Mouse (Mus musculus) midbrain, postnatal 0 days (tissue): ENCODE results near the gene Slc8a1. TPM values are rescaled to one million over a fixed set of nuclear protein-coding genes. Genes with fewer than 3 reads are reported as not detected.

Experiments used
- ATAC-seq: fragments of 200-750 bp; cut with Nextera tagmentation; 2 replicates; pipeline ENCODE4 v1.8.0; 2017; ENCODE audit warnings: moderate number of reproducible peaks, mild to moderate bottlenecking, moderate TSS enrichment, moderate library complexity; ENCODE audit not compliant: low FRiP score
- DNase-seq: peaks from one replicate; pipeline ENCODE4 v3.0.0-alpha.2; 2015; ENCODE audit warnings: low spot score
- H3K27ac ChIP-seq: fragments of 300-500 bp; sonication (generic); 2 replicates; pipeline ENCODE4 v1.5.1; 2014; ENCODE audit warnings: low read depth, mild to moderate bottlenecking, low read length, mixed read lengths
- H3K27me3 ChIP-seq: fragments of 300-500 bp; sonication (generic); 2 replicates; pipeline ENCODE4 v1.6.1; 2014; ENCODE audit warnings: low read length, control low read depth, mixed read lengths; ENCODE audit not compliant: insufficient read depth
- H3K36me3 ChIP-seq: fragments of 300-500 bp; sonication (generic); 2 replicates; pipeline ENCODE4 v1.6.1; 2014; ENCODE audit warnings: low read length, control low read depth, mixed read lengths; ENCODE audit not compliant: insufficient read depth
- H3K4me1 ChIP-seq: fragments of 300-500 bp; sonication (generic); 2 replicates; pipeline ENCODE4 v1.6.1; 2014; ENCODE audit warnings: mild to moderate bottlenecking, control low read depth, antibody characterized with exemption, low read length, mixed read lengths; ENCODE audit not compliant: insufficient read depth
- H3K4me2 ChIP-seq: fragments of 300-500 bp; sonication (generic); 2 replicates; pipeline ENCODE4 v1.6.1; 2014; ENCODE audit warnings: low read depth, mild to moderate bottlenecking, low read length, mixed read lengths; ENCODE audit not compliant: poor library complexity, severe bottlenecking
- H3K4me3 ChIP-seq: fragments of 300-500 bp; sonication (generic); 2 replicates; pipeline ENCODE4 v1.5.1; 2014; ENCODE audit warnings: low read depth, mild to moderate bottlenecking, low read length, moderate library complexity
- H3K9ac ChIP-seq: fragments of 300-500 bp; sonication (generic); replicated peaks from 2 replicates; pipeline ENCODE4 v1.6.1; 2014; ENCODE audit warnings: mild to moderate bottlenecking, low read length, moderate library complexity, mixed read lengths; ENCODE audit not compliant: poor library complexity, severe bottlenecking
- H3K9me3 ChIP-seq: fragments of 300-500 bp; sonication (generic); 2 replicates; pipeline ENCODE4 v1.6.1; 2016; ENCODE audit warnings: low read length, control low read depth
- CTCF ChIP-seq: IDR thresholded peaks from 2 replicates; pipeline ENCODE4 v1.5.1; 2016; ENCODE audit warnings: antibody characterized with exemption, mild to moderate bottlenecking
- WGBS: fragments of 180-500 bp; shearing (Covaris S2); extraction: QIAGEN DNeasy Blood & Tissue Kit; methylation state at CpG from one replicate; pipeline ENCODE4 v1.1.7; 2014; 5-methylcytosine and 5-hydroxymethylcytosine counted together
- polyA plus RNA-seq: library from polyadenylated mRNA; unstranded; fragments of >200 nt; fragmentation: Nextera tagmentation; extraction: Ambion mirVana; gene quantifications from 2 replicates; pipeline ENCODE4 v1.2.1, GENCODE M21; 2015
- total RNA-seq: library from RNA; depleted of rRNA; stranded (reverse); fragments of >200 nt; gene quantifications from 2 replicates; pipeline ENCODE4 v1.2.3, GENCODE M21; 2014

Gene Slc8a1
- total and polyA plus RNA-seq, 2 experiments from 2014 or later: 17.9 to 123 TPM

DNA sequence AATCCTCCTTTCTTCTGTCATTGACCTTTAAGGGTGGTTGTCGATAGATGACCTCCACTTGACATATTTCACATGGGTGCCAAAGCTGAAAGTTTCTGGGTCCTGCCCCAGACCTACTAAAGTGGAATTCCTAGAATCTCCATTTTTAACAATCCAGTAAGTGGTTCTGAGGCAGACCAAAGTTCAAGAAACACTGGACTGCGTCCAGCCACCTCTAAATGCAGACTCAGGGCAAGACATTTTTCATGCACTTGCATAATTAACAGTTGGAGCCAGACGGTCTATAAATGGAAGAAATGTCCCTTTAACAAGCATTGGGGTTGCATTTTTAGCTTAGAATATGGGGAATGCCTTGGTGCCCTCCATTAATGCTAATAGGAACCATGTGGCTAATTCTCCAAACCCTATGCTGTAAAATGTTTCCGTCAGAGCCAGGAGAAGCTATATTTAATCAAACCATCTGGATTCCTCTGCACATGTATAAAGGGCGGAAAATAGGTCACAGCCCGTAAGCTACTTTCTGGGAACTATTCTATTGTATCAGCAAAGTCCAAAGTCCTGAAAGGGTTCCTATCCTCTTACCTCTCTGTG, 224.7 kb downstream of the Slc8a1 start:
- Histone ChIP-seq H3K36me3 (no peaks in the 10 kb centered on the region), H3K4me3 (no peak overlapping the region), H3K27ac (no peak overlapping the region), H3K4me2 (no peak overlapping the region), H3K27me3 (no peaks in the 10 kb centered on the region), H3K4me1 (no peaks in the 10 kb centered on the region), H3K9me3 (no peaks in the 10 kb centered on the region), H3K9ac (no peak overlapping the region)
- no peak for DNase-seq
- no peak for TF ChIP-seq CTCF
- WGBS: 63% methylated on average over 6 of the region's 6 CpGs
- ATAC-seq: no peak

DNA sequence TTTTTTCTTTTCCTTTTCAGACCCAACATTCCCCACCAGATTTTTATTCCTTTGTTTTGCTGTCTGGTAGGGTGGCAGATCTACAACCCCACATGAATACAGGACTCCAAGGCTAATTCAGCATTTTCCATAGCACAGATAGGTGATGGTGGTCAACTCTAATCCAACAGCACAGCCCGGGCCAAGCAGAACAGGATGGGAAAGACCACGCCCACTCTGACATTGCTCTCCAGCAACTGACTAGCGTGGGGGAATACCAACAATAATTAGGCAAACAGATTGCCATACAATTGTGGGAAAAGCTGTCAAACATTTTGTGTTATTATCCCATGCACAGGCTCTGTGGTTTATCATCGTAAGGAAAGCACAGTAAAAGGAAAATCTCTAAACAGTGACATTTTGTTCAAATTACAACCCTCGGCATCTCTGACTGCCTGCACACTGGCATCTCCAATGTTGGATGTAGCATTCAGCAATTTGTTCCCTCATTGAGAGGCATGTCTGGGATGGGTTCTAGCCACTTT, 233.0 kb downstream of the Slc8a1 start:
- no peaks in the 10 kb centered on the region for H3K27me3 ChIP-seq
- no peaks in the 10 kb centered on the region for H3K36me3 ChIP-seq
- H3K9ac ChIP-seq: no peak overlapping the region
- H3K9me3 ChIP-seq: no peaks in the 10 kb centered on the region
- no peak for TF ChIP-seq CTCF
- ATAC-seq (no peak), DNase-seq (no peak)
- no peak overlapping the region for H3K4me3 ChIP-seq
- H3K27ac ChIP-seq: no peak overlapping the region
- WGBS: 84% methylated on average over 5 of the region's 5 CpGs
- H3K4me1 ChIP-seq: no peaks in the 10 kb centered on the region; the same call in 1 of the 2 replicates
- H3K4me2 ChIP-seq: no peak overlapping the region

DNA sequence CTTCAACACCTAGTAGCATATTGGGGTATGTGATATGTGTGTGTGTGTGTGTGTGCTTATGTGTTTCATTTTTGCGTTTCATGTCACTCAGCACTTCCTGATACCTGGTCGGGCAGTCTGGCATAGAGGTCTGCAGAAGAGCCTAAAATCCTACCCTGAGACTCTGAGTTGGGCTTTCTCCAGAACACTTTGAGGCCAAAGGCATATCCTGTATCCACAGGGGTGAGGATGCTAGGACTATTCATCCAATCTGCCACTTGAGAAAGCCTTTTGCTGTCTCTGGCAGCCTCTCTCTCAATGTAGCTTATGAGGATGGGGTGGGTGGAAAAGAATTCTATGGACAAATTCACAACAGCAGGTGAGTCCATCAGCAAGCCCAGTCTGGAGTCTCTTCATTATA, 234.1 kb downstream of the Slc8a1 start:
- H3K9me3 ChIP-seq: no peaks in the 10 kb centered on the region
- no peak overlapping the region for H3K9ac ChIP-seq
- ATAC-seq: no peak
- H3K27ac ChIP-seq: no peak overlapping the region
- no peaks in the 10 kb centered on the region; the same call in 1 of the 2 replicates for H3K4me1 ChIP-seq
- DNase-seq: no peak
- no peaks in the 10 kb centered on the region for H3K36me3 ChIP-seq
- 94% methylated on average over 2 of the region's 2 CpGs for WGBS
- no peak for TF ChIP-seq CTCF
- H3K4me3 ChIP-seq: no peak overlapping the region
- no peaks in the 10 kb centered on the region for H3K27me3 ChIP-seq
- no peak overlapping the region for H3K4me2 ChIP-seq

DNA sequence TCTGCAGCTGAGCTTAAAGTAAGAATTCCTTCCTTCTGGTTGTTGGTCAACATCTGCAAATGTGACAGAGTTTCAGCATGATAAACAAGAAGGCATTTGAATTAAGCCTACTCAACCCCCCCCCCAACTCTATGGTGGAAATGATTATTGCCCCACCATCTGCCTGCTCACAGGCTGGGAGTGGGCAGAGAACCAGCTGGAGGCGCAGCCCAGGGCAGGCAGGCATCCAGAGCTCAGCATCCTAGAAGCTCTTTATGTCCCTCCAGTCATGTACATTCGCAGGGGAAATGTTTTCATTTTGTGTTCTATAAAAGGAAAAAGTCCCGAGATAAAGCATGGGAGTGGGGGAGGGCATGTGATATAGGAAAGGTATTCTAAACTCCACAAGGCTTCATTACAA, 235.4 kb downstream of the Slc8a1 start:
- Histone ChIP-seq H3K9ac (no peak overlapping the region), H3K4me1 (no peaks in the 10 kb centered on the region; the same call in 1 of the 2 replicates), H3K27me3 (no peaks in the 10 kb centered on the region), H3K4me2 (no peak overlapping the region), H3K36me3 (no peaks in the 10 kb centered on the region), H3K27ac (no peak overlapping the region), H3K9me3 (no peaks in the 10 kb centered on the region), H3K4me3 (no peak overlapping the region)
- DNase-seq (no peak), ATAC-seq (no peak)
- no peak for TF ChIP-seq CTCF
- WGBS: 82% methylated on average over 3 of the region's 3 CpGs

DNA sequence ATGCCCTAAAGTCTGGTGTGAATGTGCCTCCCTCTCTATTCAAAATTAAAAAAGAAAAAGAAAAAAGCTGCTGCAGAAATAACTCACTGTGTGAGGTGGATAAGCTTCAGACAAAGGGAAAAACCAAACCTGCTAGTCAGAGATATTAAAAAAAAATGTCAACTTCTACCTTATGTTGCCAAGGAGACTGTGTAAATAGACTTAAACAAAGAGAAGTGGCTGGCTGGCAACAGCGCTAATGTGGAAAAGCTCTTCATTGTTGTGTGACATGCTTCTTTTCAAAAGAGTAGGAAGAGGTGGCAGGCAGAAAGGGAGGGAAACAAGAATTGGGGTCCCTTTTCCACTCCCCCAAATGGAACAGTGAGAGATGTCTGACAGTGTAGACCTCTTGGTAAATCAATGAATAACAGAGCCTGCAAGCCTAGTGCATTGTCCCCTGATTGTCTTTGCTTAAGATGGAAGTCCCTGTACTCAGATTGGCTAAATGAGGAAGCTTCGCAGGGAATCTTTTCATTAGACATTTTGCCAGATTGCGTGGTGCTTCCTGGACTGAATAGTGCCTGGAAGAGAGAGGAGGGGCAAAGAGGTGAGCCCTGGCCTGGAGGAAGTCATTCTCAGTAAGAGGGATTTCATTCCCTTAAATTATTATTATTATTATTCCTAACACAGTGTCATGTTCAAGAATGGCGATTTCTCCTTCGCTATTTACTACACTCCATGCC, 237.3 kb downstream of the Slc8a1 start:
- TF ChIP-seq CTCF: no peak
- Histone ChIP-seq H3K9ac (no peak overlapping the region), H3K36me3 (no peaks in the 10 kb centered on the region), H3K27me3 (no peaks in the 10 kb centered on the region), H3K4me1 (no peaks in the 10 kb centered on the region; the same call in 1 of the 2 replicates), H3K27ac (peak overlapping the region; percentile 21), H3K4me3 (no peak overlapping the region), H3K4me2 (no peak overlapping the region), H3K9me3 (no peaks in the 10 kb centered on the region)
- WGBS: 41% methylated on average over 5 of the region's 5 CpGs
- ATAC-seq: peak; percentile 52; the same call in 1 of the 2 replicates
- DNase-seq: peak; percentile 30

DNA sequence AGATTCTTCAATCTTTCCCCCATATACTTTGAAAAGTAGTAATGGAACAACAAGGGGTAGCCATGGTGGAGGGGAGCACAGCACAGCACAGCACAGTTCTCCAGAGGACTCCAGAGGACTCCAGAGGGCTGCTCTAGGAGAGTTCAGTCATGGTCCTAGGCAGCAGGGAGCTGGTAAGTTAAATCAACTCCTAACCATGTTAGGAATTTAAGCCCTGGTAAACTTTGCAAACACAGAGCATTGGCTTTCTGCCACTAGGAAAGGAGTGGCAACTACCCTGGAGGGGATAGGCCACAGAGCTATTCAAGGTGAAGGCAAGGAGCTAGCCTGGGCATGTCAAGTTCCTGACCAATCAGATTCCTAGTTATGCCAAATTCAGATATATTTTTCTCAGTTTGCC, 240.3 kb downstream of the Slc8a1 start:
- DNase-seq (no peak), ATAC-seq (no peak)
- no peaks in the 10 kb centered on the region; the same call in 1 of the 2 replicates for H3K4me1 ChIP-seq
- H3K27ac ChIP-seq: no peak overlapping the region
- H3K27me3 ChIP-seq: no peaks in the 10 kb centered on the region
- no peak overlapping the region for H3K4me3 ChIP-seq
- no peak overlapping the region for H3K9ac ChIP-seq
- H3K36me3 ChIP-seq: no peaks in the 10 kb centered on the region
- TF ChIP-seq CTCF: no peak
- no peak overlapping the region for H3K4me2 ChIP-seq
- H3K9me3 ChIP-seq: no peaks in the 10 kb centered on the region
